Mouse (Mus musculus) midbrain, postnatal 0 days (tissue): ENCODE measurements at regions not wholly inside any gene's neighbourhood (a gene's known extent, or its start where the extent isn't known, plus 50 kb on each side); places are given as distances from the start of the nearest gene placed in this dataset.

Source experiments
- ATAC-seq: fragments of 200-750 bp; cut with Nextera tagmentation; 2 replicates; pipeline ENCODE4 v1.8.0; 2017; ENCODE audit warnings: moderate number of reproducible peaks, mild to moderate bottlenecking, moderate TSS enrichment, moderate library complexity; ENCODE audit not compliant: low FRiP score
- DNase-seq: peaks from one replicate; pipeline ENCODE4 v3.0.0-alpha.2; 2015; ENCODE audit warnings: low spot score
- H3K27ac ChIP-seq: fragments of 300-500 bp; sonication (generic); 2 replicates; pipeline ENCODE4 v1.5.1; 2014; ENCODE audit warnings: low read depth, mild to moderate bottlenecking, low read length, mixed read lengths
- H3K27me3 ChIP-seq: fragments of 300-500 bp; sonication (generic); 2 replicates; pipeline ENCODE4 v1.6.1; 2014; ENCODE audit warnings: low read length, control low read depth, mixed read lengths; ENCODE audit not compliant: insufficient read depth
- H3K36me3 ChIP-seq: fragments of 300-500 bp; sonication (generic); 2 replicates; pipeline ENCODE4 v1.6.1; 2014; ENCODE audit warnings: low read length, control low read depth, mixed read lengths; ENCODE audit not compliant: insufficient read depth
- H3K4me1 ChIP-seq: fragments of 300-500 bp; sonication (generic); 2 replicates; pipeline ENCODE4 v1.6.1; 2014; ENCODE audit warnings: mild to moderate bottlenecking, control low read depth, antibody characterized with exemption, low read length, mixed read lengths; ENCODE audit not compliant: insufficient read depth
- H3K4me2 ChIP-seq: fragments of 300-500 bp; sonication (generic); 2 replicates; pipeline ENCODE4 v1.6.1; 2014; ENCODE audit warnings: low read depth, mild to moderate bottlenecking, low read length, mixed read lengths; ENCODE audit not compliant: poor library complexity, severe bottlenecking
- H3K4me3 ChIP-seq: fragments of 300-500 bp; sonication (generic); 2 replicates; pipeline ENCODE4 v1.5.1; 2014; ENCODE audit warnings: low read depth, mild to moderate bottlenecking, low read length, moderate library complexity
- H3K9ac ChIP-seq: fragments of 300-500 bp; sonication (generic); replicated peaks from 2 replicates; pipeline ENCODE4 v1.6.1; 2014; ENCODE audit warnings: mild to moderate bottlenecking, low read length, moderate library complexity, mixed read lengths; ENCODE audit not compliant: poor library complexity, severe bottlenecking
- H3K9me3 ChIP-seq: fragments of 300-500 bp; sonication (generic); 2 replicates; pipeline ENCODE4 v1.6.1; 2016; ENCODE audit warnings: low read length, control low read depth
- CTCF ChIP-seq: IDR thresholded peaks from 2 replicates; pipeline ENCODE4 v1.5.1; 2016; ENCODE audit warnings: antibody characterized with exemption, mild to moderate bottlenecking
- WGBS: fragments of 180-500 bp; shearing (Covaris S2); extraction: QIAGEN DNeasy Blood & Tissue Kit; methylation state at CpG from one replicate; pipeline ENCODE4 v1.1.7; 2014; 5-methylcytosine and 5-hydroxymethylcytosine counted together

DNA sequence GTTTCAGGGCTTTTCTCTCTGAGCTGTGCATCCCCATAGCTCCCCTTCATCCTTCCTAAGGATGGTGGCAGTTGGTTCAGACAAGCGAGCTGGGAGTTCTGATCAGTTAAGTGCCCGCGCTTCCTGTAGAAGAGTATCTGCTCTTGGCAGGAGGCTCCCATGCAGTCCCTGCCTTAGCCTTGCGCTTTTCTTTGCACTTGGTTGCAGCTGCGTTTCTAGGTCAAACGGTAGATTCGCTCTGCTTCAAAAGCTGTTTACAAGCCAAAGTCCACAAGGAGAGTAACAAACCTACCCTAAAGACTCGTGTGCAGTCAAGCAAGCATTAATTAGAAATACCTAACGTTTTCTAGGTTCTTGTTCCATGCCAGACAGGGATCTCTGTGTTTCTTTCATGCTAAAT lies 122.6 kb downstream of the Alg10b start:
- no peaks in the 10 kb centered on the region for H3K4me1 ChIP-seq
- no peak for TF ChIP-seq CTCF
- ATAC-seq (no peak), DNase-seq (peak; percentile 40)
- H3K27ac ChIP-seq, result no peak overlapping the region
- no peaks in the 10 kb centered on the region for H3K27me3 ChIP-seq
- 0 out of 2 replicates have a peak, but pooled peaks cover 4% of the 10 kb centered on the region for H3K9me3 ChIP-seq
- no peak overlapping the region for H3K9ac ChIP-seq
- no peaks in the 10 kb centered on the region for H3K36me3 ChIP-seq
- no peak overlapping the region for H3K4me3 ChIP-seq
- WGBS, result 54% methylated on average over 9 of the region's 9 CpGs
- no peak overlapping the region for H3K4me2 ChIP-seq

DNA sequence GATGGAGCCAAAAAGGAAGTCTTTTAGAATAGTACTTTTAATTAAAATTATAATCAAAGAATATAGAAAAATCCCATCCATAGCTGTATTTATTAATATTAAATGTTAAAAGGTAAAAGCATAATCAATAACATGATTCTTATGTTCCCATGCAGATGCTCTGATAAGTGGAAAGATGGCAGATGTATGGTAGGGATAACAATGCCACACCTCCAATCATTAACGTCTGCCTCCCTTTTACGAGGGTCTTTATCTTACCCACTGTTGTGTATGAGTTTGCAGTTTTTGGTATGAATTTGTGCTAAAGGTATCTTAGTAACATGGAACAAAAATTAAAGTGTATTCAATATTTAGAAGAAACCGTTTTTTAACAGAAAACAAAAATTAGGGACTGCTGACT lies 127.8 kb downstream of the Alg10b start:
- Histone ChIP-seq H3K27me3 (no peaks in the 10 kb centered on the region), H3K27ac (no peak overlapping the region), H3K4me2 (no peak overlapping the region), H3K4me1 (no peaks in the 10 kb centered on the region), H3K36me3 (no peaks in the 10 kb centered on the region), H3K9me3 (0 out of 2 replicates have a peak, but pooled peaks cover 4% of the 10 kb centered on the region), H3K9ac (no peak overlapping the region), H3K4me3 (no peak overlapping the region)
- DNase-seq, result no peak
- WGBS, result 90% methylated on average over 3 of the region's 3 CpGs
- no peak for ATAC-seq
- no peak for TF ChIP-seq CTCF

DNA sequence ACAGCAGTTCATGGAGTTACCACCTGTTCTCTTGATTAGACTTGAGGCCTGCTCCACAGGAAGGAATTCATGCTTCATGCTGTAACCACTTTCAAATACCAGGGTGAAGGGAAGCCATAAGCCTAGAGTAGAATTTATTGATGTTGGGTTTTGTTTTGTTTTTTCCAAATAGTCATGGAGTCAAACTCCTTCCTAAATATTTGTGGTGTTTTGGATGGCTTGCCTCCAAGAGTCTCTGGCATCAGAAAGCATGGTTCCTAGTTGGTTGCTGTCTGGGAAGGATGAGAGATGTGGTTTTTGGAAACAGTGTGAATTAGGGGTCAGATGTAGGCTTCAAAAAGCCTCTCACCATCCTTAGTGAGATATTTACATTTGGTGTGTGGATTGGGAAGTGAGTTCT lies 141.5 kb downstream of the Alg10b start:
- H3K27ac ChIP-seq, result no peak overlapping the region
- H3K4me2 ChIP-seq, result no peak overlapping the region
- H3K4me3 ChIP-seq, result no peak overlapping the region
- no peak for DNase-seq
- no peaks in the 10 kb centered on the region for H3K36me3 ChIP-seq
- H3K4me1 ChIP-seq, result no peaks in the 10 kb centered on the region
- H3K27me3 ChIP-seq, result no peaks in the 10 kb centered on the region
- TF ChIP-seq CTCF, result no peak
- no peak overlapping the region for H3K9ac ChIP-seq
- H3K9me3 ChIP-seq, result no peaks in the 10 kb centered on the region
- ATAC-seq, result no peak

DNA sequence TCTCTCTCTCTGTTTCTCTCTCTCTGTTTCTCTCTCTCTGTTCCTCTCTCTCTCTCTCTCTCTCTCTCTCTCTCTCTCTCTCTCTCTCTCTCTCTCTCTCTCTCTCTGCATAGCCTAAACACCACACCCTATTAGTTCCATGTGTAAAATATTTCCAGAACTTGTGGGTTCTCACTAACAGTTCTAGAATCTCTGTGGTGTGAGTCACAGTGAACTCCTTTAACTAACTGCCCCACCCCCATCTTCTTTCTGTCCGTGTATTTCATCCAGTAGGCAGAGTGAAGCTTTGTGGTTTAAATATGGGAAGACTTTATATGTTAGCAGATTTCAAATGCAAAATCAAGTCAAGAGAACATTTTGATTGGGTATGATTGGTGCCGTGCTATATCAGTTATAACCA lies 153.8 kb downstream of the Alg10b start:
- Histone ChIP-seq H3K36me3 (no peaks in the 10 kb centered on the region), H3K4me3 (no peak overlapping the region), H3K4me2 (no peak overlapping the region), H3K9me3 (no peaks in the 10 kb centered on the region), H3K27ac (no peak overlapping the region), H3K4me1 (no peaks in the 10 kb centered on the region), H3K27me3 (no peaks in the 10 kb centered on the region), H3K9ac (no peak overlapping the region)
- no peak for TF ChIP-seq CTCF
- no peak for DNase-seq
- WGBS, result 88% methylated on average over 2 of the region's 2 CpGs
- no peak for ATAC-seq

DNA sequence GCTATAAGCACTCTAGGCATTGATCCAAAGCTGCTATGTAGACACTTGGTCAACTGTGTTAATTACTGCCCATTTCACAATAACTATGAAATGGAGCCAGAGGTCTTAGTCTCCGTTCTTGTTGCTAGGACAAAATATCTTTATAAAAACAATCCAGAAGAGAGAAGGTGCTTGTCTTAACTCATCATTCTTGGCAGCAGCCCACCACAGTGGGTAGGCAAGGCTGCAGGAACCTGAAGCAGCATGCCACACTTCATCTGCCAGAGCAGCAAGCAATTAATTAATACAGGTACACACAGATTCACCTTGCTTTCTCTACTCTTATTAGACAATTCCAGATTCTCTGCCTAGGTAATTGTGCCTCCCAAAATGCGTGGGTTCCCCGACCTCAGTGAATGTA lies 172.8 kb downstream of the Alg10b start:
- no peak for DNase-seq
- no peak overlapping the region for H3K27ac ChIP-seq
- no peaks in the 10 kb centered on the region for H3K27me3 ChIP-seq
- H3K9ac ChIP-seq, result no peak overlapping the region
- no peak for ATAC-seq
- H3K4me1 ChIP-seq, result peaks cover 3% of the 10 kb centered on the region; the same call in 1 of the 2 replicates
- WGBS, result 81% methylated on average over 3 of the region's 3 CpGs
- H3K4me3 ChIP-seq, result no peak overlapping the region
- TF ChIP-seq CTCF, result no peak
- no peak overlapping the region for H3K4me2 ChIP-seq
- H3K9me3 ChIP-seq, result no peaks in the 10 kb centered on the region
- no peaks in the 10 kb centered on the region for H3K36me3 ChIP-seq

DNA sequence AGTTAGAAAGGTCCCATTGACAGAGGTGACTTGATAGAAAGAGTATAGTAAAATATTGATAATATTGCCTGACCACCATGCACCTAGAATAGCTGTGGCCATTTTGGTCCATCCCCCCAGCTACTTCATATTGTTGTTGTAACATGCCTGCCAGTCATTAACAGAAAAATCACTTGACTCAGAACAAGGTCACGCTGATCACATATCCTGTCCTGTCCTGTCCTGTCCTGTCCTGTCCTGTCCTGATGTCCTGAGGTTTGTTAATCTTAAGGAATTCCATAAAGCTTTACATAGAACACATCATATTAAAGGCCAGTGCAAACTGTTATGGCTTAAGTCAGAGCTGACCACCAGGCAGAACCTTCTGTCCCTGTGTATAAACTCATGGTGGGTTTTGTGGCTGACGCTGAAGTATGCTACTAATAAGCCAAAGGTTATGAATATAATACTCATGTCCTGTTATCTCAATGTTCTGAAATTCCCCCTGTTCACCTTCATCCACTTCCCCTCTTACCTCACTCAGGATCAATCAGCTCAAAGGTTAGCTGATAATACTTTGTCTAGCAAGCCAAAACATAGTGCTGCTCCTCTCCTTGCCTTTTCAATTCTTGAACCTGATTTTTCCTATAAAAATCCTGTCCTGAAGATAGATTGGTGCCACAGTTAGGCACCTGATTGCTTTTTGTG lies 173.7 kb downstream of the Alg10b start:
- Histone ChIP-seq H3K36me3 (no peaks in the 10 kb centered on the region), H3K27me3 (no peaks in the 10 kb centered on the region), H3K4me1 (peaks cover 3% of the 10 kb centered on the region; the same call in 1 of the 2 replicates), H3K9me3 (no peaks in the 10 kb centered on the region), H3K4me2 (no peak overlapping the region), H3K9ac (no peak overlapping the region), H3K27ac (no peak overlapping the region), H3K4me3 (no peak overlapping the region)
- DNase-seq, result no peak
- ATAC-seq, result no peak
- 95% methylated on average over 2 of the region's 2 CpGs for WGBS
- TF ChIP-seq CTCF, result no peak
